ENCODE assay signal across 7 mouse cellular contexts in genomic region chr7:16364901-16365500, GRCm38 (mm10). TPM values are rescaled to one million over a fixed set of nuclear protein-coding genes. Genes with fewer than 3 reads are reported as not detected.
DNase-seq lines count a peak whose midpoint lies in the region; ATAC-seq and TF ChIP-seq lines count a peak whose summit lies in the region.

No protein-coding gene starts in this region.

- H3K4me2 ChIP-seq in forebrain, embryonic 11.5 days (ENCODE audit: low read depth, low read length, severe bottlenecking) = no peak overlapping the region

- no peak for DNase-seq in thymus, adult 2 months
- no peak for DNase-seq in thymus, adult 18-20 months
- peak; percentile 59 for DNase-seq in forebrain, embryonic 11.5 days (ENCODE audit: low spot score)
- peak; percentile 23 for DNase-seq in kidney, postnatal 14 days
- DNase-seq in cerebellum, postnatal 14 days = no peak
- DNase-seq in right cerebral cortex, postnatal 25 days = no peak

- H3K9me3 ChIP-seq in forebrain, embryonic 11.5 days (ENCODE audit: control insufficient read depth, low read length) = no peaks in the 10 kb centered on the region

- 94% methylated on average over 4 of the region's 4 CpGs for WGBS in thymus, adult 2 months
- 15% methylated on average over 4 of the region's 4 CpGs for WGBS in forebrain, embryonic 11.5 days
- 32% methylated on average over 4 of the region's 4 CpGs for WGBS in olfactory bulb, adult 2 months

- H3K36me3 ChIP-seq in thymus, adult 2 months (ENCODE audit: control insufficient read depth, insufficient read depth, low read length) = peaks cover 50% of the 10 kb centered on the region
- peaks cover 9% of the 10 kb centered on the region; the same call in 1 of the 2 replicates for H3K36me3 ChIP-seq in forebrain, embryonic 11.5 days (ENCODE audit: control insufficient read depth, insufficient read depth, low read length)

- ATAC-seq in forebrain, embryonic 11.5 days (replicated peaks; ENCODE audit: low FRiP score) = peak; percentile 82

- TF ChIP-seq CTCF in thymus, adult 2 months (IDR thresholded peaks at IDR 0.05; ENCODE audit: borderline replicate concordance, control insufficient read depth, extremely low read depth, insufficient read depth, low read length, poor library complexity) = no peak
- TF ChIP-seq CTCF in olfactory bulb, adult 2 months (IDR thresholded peaks at IDR 0.05; ENCODE audit: insufficient read depth, low read depth, low read length) = no peak

- no peak overlapping the region for H3K4me3 ChIP-seq in thymus, adult 2 months (ENCODE audit: control insufficient read depth, insufficient read depth, low read length)
- no peak overlapping the region for H3K4me3 ChIP-seq in forebrain, embryonic 11.5 days (ENCODE audit: low read depth, low read length)
- no peak overlapping the region for H3K4me3 ChIP-seq in olfactory bulb, adult 2 months (ENCODE audit: insufficient read depth, low read depth, low read length)

- peaks cover 16% of the 10 kb centered on the region for H3K4me1 ChIP-seq in thymus, adult 2 months (replicated peaks; ENCODE audit: control insufficient read depth, insufficient read depth, low read length)
- peaks cover 15% of the 10 kb centered on the region for H3K4me1 ChIP-seq in forebrain, embryonic 11.5 days (replicated peaks; ENCODE audit: control insufficient read depth, insufficient read depth, low read length)
- peaks cover 7% of the 10 kb centered on the region for H3K4me1 ChIP-seq in olfactory bulb, adult 2 months (ENCODE audit: control insufficient read depth, insufficient read depth, low read length)

- no peak for TF ChIP-seq POLR2A in thymus, adult 2 months (IDR thresholded peaks at IDR 0.05; ENCODE audit: control insufficient read depth, extremely low read depth, insufficient read depth, low read length, poor library complexity)
- TF ChIP-seq POLR2A in olfactory bulb, adult 2 months (IDR thresholded peaks at IDR 0.05; ENCODE audit: insufficient read depth, low read depth, low read length) = no peak

- no peak overlapping the region for H3K9ac ChIP-seq in forebrain, embryonic 11.5 days (ENCODE audit: low read length)

- peak overlapping the region; percentile 2; the same call in 1 of the 2 replicates for H3K27ac ChIP-seq in thymus, adult 2 months (ENCODE audit: control insufficient read depth, insufficient read depth, low read length)
- peak overlapping the region; percentile 54 for H3K27ac ChIP-seq in forebrain, embryonic 11.5 days (ENCODE audit: low read depth, low read length)
- peak overlapping the region; percentile 76 for H3K27ac ChIP-seq in olfactory bulb, adult 2 months (ENCODE audit: insufficient read depth, low read depth, low read length)

- no peaks in the 10 kb centered on the region for H3K27me3 ChIP-seq in thymus, adult 2 months (ENCODE audit: control insufficient read depth, insufficient read depth, low read length)
- H3K27me3 ChIP-seq in forebrain, embryonic 11.5 days (ENCODE audit: control insufficient read depth, insufficient read depth, low read length) = no peaks in the 10 kb centered on the region

RNA-seq across cellular contexts. Expression of gene Sae1, which starts 22.6 kb away (rescaled TPM):
- polyA plus RNA-seq in thymus, adult 2 months (2012; rRNA removed) = 61.0 and 66.8 TPM in 2 replicates
- polyA plus RNA-seq in forebrain, embryonic 11.5 days (2014; fragmentation: Nextera tagmentation; extraction: Ambion mirVana) = 427 and 437 TPM in 2 replicates
- not detected in 2 replicates for polyA plus RNA-seq in olfactory bulb, adult 2 months (2012; ENCODE audit: insufficient read depth, insufficient read length, low replicate concordance, missing spikeins)

RNA-seq across cellular contexts. Expression of gene Zc3h4, which starts 35.7 kb away (rescaled TPM):
- 81.3 and 100 TPM in 2 replicates for polyA plus RNA-seq in thymus, adult 2 months (2012; rRNA removed)
- 23.9 and 24.2 TPM in 2 replicates for polyA plus RNA-seq in forebrain, embryonic 11.5 days (2014; fragmentation: Nextera tagmentation; extraction: Ambion mirVana)
- 372 TPM in 1 of 2 replicates, not detected in the other for polyA plus RNA-seq in olfactory bulb, adult 2 months (2012; ENCODE audit: insufficient read depth, insufficient read length, low replicate concordance, missing spikeins)

RNA-seq across cellular contexts. Expression of gene Bbc3, which starts 56.8 kb away (rescaled TPM):
- polyA plus RNA-seq in thymus, adult 2 months (2012; rRNA removed) = 49.8 and 84.9 TPM in 2 replicates
- 8.0 and 11.5 TPM in 2 replicates for polyA plus RNA-seq in forebrain, embryonic 11.5 days (2014; fragmentation: Nextera tagmentation; extraction: Ambion mirVana)
- polyA plus RNA-seq in olfactory bulb, adult 2 months (2012; ENCODE audit: insufficient read depth, insufficient read length, low replicate concordance, missing spikeins) = not detected in 2 replicates

Comparison
In these comparisons a context has a peak if more than half of its experiments do, and no peak if none do; other contexts are left out.
1. DNase-seq: peak in forebrain, embryonic 11.5 days (single experiment) and kidney, postnatal 14 days (single experiment); none in thymus, adult 2 months (single experiment), thymus, adult 18-20 months (0 of 2), cerebellum, postnatal 14 days (0 of 2) and right cerebral cortex, postnatal 25 days (single experiment).
2. H3K27ac ChIP-seq: peak in every context shown above with its lines; median percentile 76 in olfactory bulb, adult 2 months; 54 in forebrain, embryonic 11.5 days; 2 in thymus, adult 2 months.